Mouse (Mus musculus): ENCODE measurements at regions not wholly inside any gene's neighbourhood (a gene's known extent, or its start where the extent isn't known, plus 50 kb on each side); places are given as distances from the start of the nearest gene placed in this dataset.

DNA sequence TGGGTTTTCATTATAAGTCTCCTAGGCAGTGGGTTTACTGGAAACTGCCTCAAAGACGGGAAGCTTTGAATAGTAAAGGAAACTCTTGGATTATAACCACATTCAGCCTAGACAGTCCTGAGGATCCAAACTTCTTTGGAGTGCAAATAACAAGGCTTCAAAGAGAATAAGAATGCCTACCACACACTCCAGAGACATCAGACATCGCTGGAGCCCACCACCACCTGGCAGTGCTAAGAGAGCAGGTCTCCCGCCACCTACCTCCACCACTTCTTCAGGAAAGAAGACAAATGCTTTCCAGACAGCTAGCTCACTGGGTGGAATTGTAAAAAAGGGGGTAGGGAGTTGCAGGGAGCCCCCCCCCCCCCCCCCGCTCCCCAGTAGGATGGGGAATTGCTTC is 104.4 kb downstream of the Tas2r134 start:
- no peak for TF ChIP-seq CTCF (IDR thresholded peaks at IDR 0.05)
- no peak overlapping the region for H3K4me3 ChIP-seq (ENCODE audit: low read depth, low read length)
- H3K27ac ChIP-seq (ENCODE audit: low read depth, low read length), result no peak overlapping the region
- H3K9me3 ChIP-seq (ENCODE audit: low read length), result no peaks in the 10 kb centered on the region
- H3K4me2 ChIP-seq (ENCODE audit: low read depth, low read length, poor library complexity, severe bottlenecking), result no peak overlapping the region
- no peak overlapping the region for H3K9ac ChIP-seq (replicated peaks; ENCODE audit: low read length, poor library complexity, severe bottlenecking)
- ATAC-seq (ENCODE audit: low FRiP score), result no peak
- no peak for DNase-seq (ENCODE audit: low spot score)
- no peaks in the 10 kb centered on the region for H3K4me1 ChIP-seq (ENCODE audit: insufficient read depth, low read length)
- WGBS, result 34% methylated on average over 4 of the region's 4 CpGs
- H3K27me3 ChIP-seq (ENCODE audit: insufficient read depth, low read length), result no peaks in the 10 kb centered on the region
- H3K36me3 ChIP-seq (ENCODE audit: insufficient read depth, low read length), result no peaks in the 10 kb centered on the region

DNA sequence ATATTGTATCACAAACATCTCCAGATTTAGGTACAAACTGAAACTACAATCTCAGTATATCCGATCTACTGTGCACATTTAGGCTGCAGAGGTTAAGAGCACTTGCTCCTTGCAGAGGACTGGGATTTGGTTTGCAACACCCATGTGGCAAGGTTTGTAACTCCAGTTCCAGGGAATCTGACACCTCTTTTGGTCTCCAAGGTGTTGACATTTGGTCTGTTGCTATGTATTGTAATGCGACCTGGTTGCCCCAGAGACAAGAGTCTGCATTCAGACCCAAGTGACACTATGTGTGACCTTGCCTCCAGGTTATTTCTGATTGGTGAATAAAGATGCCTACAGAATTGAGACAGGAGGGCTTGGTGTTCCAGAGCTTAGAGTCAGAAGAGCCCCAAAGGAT is 105.0 kb downstream of the Tas2r134 start:
- 35% methylated on average over 2 of the region's 2 CpGs for WGBS
- Histone ChIP-seq H3K9ac (replicated peaks; ENCODE audit: low read length, poor library complexity, severe bottlenecking) (no peak overlapping the region), H3K4me1 (ENCODE audit: insufficient read depth, low read length) (no peaks in the 10 kb centered on the region), H3K4me2 (ENCODE audit: low read depth, low read length, poor library complexity, severe bottlenecking) (no peak overlapping the region), H3K4me3 (ENCODE audit: low read depth, low read length) (no peak overlapping the region), H3K36me3 (ENCODE audit: insufficient read depth, low read length) (no peaks in the 10 kb centered on the region), H3K27ac (ENCODE audit: low read depth, low read length) (no peak overlapping the region), H3K9me3 (ENCODE audit: low read length) (no peaks in the 10 kb centered on the region), H3K27me3 (ENCODE audit: insufficient read depth, low read length) (no peaks in the 10 kb centered on the region)
- DNase-seq (ENCODE audit: low spot score), result no peak
- no peak for ATAC-seq (ENCODE audit: low FRiP score)
- TF ChIP-seq CTCF (IDR thresholded peaks at IDR 0.05), result no peak

GRCm38 (mm10) chr2:51733218-51733617 is 105.9 kb downstream of the Tas2r134 start:
- no peak for TF ChIP-seq CTCF (IDR thresholded peaks at IDR 0.05)
- Histone ChIP-seq H3K36me3 (ENCODE audit: insufficient read depth, low read length) (no peaks in the 10 kb centered on the region), H3K9me3 (ENCODE audit: low read length) (no peaks in the 10 kb centered on the region), H3K27ac (ENCODE audit: low read depth, low read length) (no peak overlapping the region), H3K27me3 (ENCODE audit: insufficient read depth, low read length) (no peaks in the 10 kb centered on the region), H3K4me3 (ENCODE audit: low read depth, low read length) (no peak overlapping the region), H3K4me2 (ENCODE audit: low read depth, low read length, poor library complexity, severe bottlenecking) (no peak overlapping the region), H3K9ac (replicated peaks; ENCODE audit: low read length, poor library complexity, severe bottlenecking) (no peak overlapping the region), H3K4me1 (ENCODE audit: insufficient read depth, low read length) (no peaks in the 10 kb centered on the region)
- WGBS, result 33% methylated on average over 3 of the region's 3 CpGs
- DNase-seq (ENCODE audit: low spot score) (no peak), ATAC-seq (ENCODE audit: low FRiP score) (no peak)

GRCm38 (mm10) chr2:51736452-51736851 is 109.1 kb downstream of the Tas2r134 start:
- no peaks in the 10 kb centered on the region for H3K4me1 ChIP-seq (ENCODE audit: insufficient read depth, low read length)
- H3K27ac ChIP-seq (ENCODE audit: low read depth, low read length), result no peak overlapping the region
- no peak for DNase-seq (ENCODE audit: low spot score)
- H3K9ac ChIP-seq (replicated peaks; ENCODE audit: low read length, poor library complexity, severe bottlenecking), result no peak overlapping the region
- H3K9me3 ChIP-seq (ENCODE audit: low read length), result no peaks in the 10 kb centered on the region
- TF ChIP-seq CTCF (IDR thresholded peaks at IDR 0.05), result no peak
- no peak for ATAC-seq (ENCODE audit: low FRiP score)
- no peaks in the 10 kb centered on the region for H3K27me3 ChIP-seq (ENCODE audit: insufficient read depth, low read length)
- 86% methylated on average over 4 of the region's 4 CpGs for WGBS
- no peaks in the 10 kb centered on the region for H3K36me3 ChIP-seq (ENCODE audit: insufficient read depth, low read length)
- H3K4me2 ChIP-seq (ENCODE audit: low read depth, low read length, poor library complexity, severe bottlenecking), result no peak overlapping the region
- H3K4me3 ChIP-seq (ENCODE audit: low read depth, low read length), result no peak overlapping the region

DNA sequence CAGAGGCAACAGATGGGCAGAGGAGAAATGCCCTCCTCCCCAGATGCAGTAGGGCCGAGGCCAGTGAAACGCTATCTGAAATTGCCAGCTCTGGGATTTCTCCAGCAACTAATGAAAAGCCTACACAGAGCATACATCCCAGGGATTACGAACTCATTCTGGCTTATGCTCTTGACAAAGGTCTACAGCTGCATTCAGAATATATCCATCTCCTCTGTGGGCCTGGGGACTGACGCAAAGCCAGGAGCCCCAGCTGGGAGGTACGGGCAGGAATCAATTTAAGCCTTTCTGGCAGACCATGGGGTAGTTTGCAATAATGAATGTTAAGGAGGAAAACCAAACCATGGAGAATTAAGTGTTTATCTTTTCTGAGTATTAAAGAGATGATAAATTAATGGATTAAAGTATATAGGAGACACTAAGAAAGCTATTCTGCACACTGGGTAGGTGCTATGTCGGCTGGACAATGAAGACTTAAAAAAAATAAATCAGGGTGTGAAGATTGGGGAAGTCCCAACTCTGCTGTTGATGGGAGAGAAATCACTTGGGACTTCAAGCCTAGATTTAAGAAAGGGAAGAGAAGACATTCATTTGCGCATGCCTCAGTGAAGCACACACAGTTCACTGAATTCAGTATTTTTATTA is 120.5 kb downstream of the Tas2r134 start:
- no peak for TF ChIP-seq CTCF (IDR thresholded peaks at IDR 0.05)
- Histone ChIP-seq H3K27ac (ENCODE audit: low read depth, low read length) (no peak overlapping the region), H3K4me2 (ENCODE audit: low read depth, low read length, poor library complexity, severe bottlenecking) (no peak overlapping the region), H3K4me3 (ENCODE audit: low read depth, low read length) (no peak overlapping the region), H3K27me3 (ENCODE audit: insufficient read depth, low read length) (no peaks in the 10 kb centered on the region), H3K9me3 (ENCODE audit: low read length) (no peaks in the 10 kb centered on the region), H3K9ac (replicated peaks; ENCODE audit: low read length, poor library complexity, severe bottlenecking) (no peak overlapping the region), H3K4me1 (ENCODE audit: insufficient read depth, low read length) (no peaks in the 10 kb centered on the region), H3K36me3 (ENCODE audit: insufficient read depth, low read length) (no peaks in the 10 kb centered on the region)
- ATAC-seq (ENCODE audit: low FRiP score) (0 out of 2 replicates have a peak, but pooled peaks have one; percentile 16), DNase-seq (ENCODE audit: low spot score) (no peak)
- WGBS, result 46% methylated on average over 7 of the region's 7 CpGs

GRCm38 (mm10) chr2:51749247-51749646 is 121.9 kb downstream of the Tas2r134 start:
- 41% methylated on average over 3 of the region's 3 CpGs for whole genome bisulfite sequencing
- peaks cover 6% of the 10 kb centered on the region; the same call in 1 of the 2 replicates for H3K4me1 ChIP-seq (ENCODE audit: insufficient read depth, low read length)
- H3K4me3 ChIP-seq (ENCODE audit: low read depth, low read length), result no peak overlapping the region
- H3K4me2 ChIP-seq (ENCODE audit: low read depth, low read length, poor library complexity, severe bottlenecking), result no peak overlapping the region
- no peak for TF ChIP-seq CTCF (IDR thresholded peaks at IDR 0.05)
- ATAC-seq (ENCODE audit: low FRiP score) (no peak), DNase-seq (ENCODE audit: low spot score) (no peak)
- no peaks in the 10 kb centered on the region for H3K27me3 ChIP-seq (ENCODE audit: insufficient read depth, low read length)
- H3K36me3 ChIP-seq (ENCODE audit: insufficient read depth, low read length), result no peaks in the 10 kb centered on the region
- H3K27ac ChIP-seq (ENCODE audit: low read depth, low read length), result no peak overlapping the region
- H3K9me3 ChIP-seq (ENCODE audit: low read length), result no peaks in the 10 kb centered on the region
- no peak overlapping the region for H3K9ac ChIP-seq (replicated peaks; ENCODE audit: low read length, poor library complexity, severe bottlenecking)

All from midbrain, postnatal 0 days (tissue).